Mouse (Mus musculus) CH12.LX (cell line): ENCODE data around the gene Pnpla6. TPM values are rescaled to one million over a fixed set of nuclear protein-coding genes. Genes with fewer than 3 reads are reported as not detected.

Source experiments
- DNase-seq: peaks from one replicate; pipeline ENCODE4 v3.0.0-alpha.2; 2013; ENCODE audit errors: extremely low read depth
- H3K27ac ChIP-seq: 2 replicates; pipeline ENCODE4 v1.5.1; 2012; ENCODE audit warnings: low read depth, mild to moderate bottlenecking, control low read depth, moderate library complexity; ENCODE audit not compliant: insufficient read depth
- H3K27me3 ChIP-seq: replicated peaks from 2 replicates; pipeline ENCODE3; 2012; ENCODE audit warnings: inconsistent platforms
- H3K36me3 ChIP-seq, 2 experiments: replicated peaks in 1 of 2; 2 replicates each; pipeline versions ENCODE3 to v1.6.1; 2012; ENCODE audit warnings: inconsistent platforms in 1 of 2, low read length in 1 of 2, mild to moderate bottlenecking in 1 of 2, mixed read lengths in 1 of 2, moderate library complexity in 1 of 2; ENCODE audit not compliant: control insufficient read depth in 1 of 2, insufficient read depth in 1 of 2
- H3K4me1 ChIP-seq, 2 experiments: 2 replicates each; pipeline ENCODE4 v1.6.1; 2012; ENCODE audit warnings: inconsistent platforms in 1 of 2, moderate library complexity in 1 of 2; ENCODE audit not compliant: insufficient read depth in 2 of 2, control insufficient read depth in 1 of 2
- H3K4me2 ChIP-seq: 2 replicates; pipeline ENCODE4 v1.6.1; 2012; ENCODE audit warnings: low read depth, mild to moderate bottlenecking, control low read depth; ENCODE audit not compliant: poor library complexity, insufficient read depth, severe bottlenecking
- H3K4me3 ChIP-seq, 3 experiments: fragments of 150-350 bp in 1 of 3; sonication (generic) in 1 of 3; replicated peaks in 1 of 3; 2 replicates each; pipeline versions ENCODE3 to v1.5.1; 2011 to 2012; ENCODE audit warnings: low read depth in 2 of 3, low read length in 2 of 3, mild to moderate bottlenecking in 2 of 3, moderate library complexity in 2 of 3, control low read depth in 1 of 3, improper control_type of control experiment in 1 of 3, inconsistent platforms in 1 of 3, mixed read lengths in 1 of 3; ENCODE audit not compliant: poor library complexity in 1 of 3
- H3K79me2 ChIP-seq: replicated peaks from 2 replicates; pipeline ENCODE4 v1.6.1; 2012; ENCODE audit warnings: mild to moderate bottlenecking, moderate library complexity; ENCODE audit not compliant: control insufficient read depth, poor library complexity, insufficient read depth, severe bottlenecking; ENCODE audit errors: extremely low read depth
- H3K9ac ChIP-seq: 2 replicates; pipeline ENCODE4 v1.6.1; 2012; ENCODE audit warnings: low read depth, mild to moderate bottlenecking, control low read depth, moderate library complexity; ENCODE audit not compliant: insufficient read depth
- H3K9me3 ChIP-seq: replicated peaks from 2 replicates; pipeline ENCODE3; 2012; ENCODE audit warnings: low read length, inconsistent platforms, mixed read lengths
- CHD1 ChIP-seq: IDR thresholded peaks from 2 replicates; pipeline ENCODE4 v1.6.1; 2012; ENCODE audit warnings: low read depth, low read length, improper control_type of control experiment, inconsistent platforms
- CTCF ChIP-seq, 2 experiments: IDR thresholded peaks in 1 of 2; conservative IDR thresholded peaks in 1 of 2; 2 replicates each; pipeline ENCODE4 v1.5.1; 2011 to 2012; ENCODE audit warnings: low read depth in 2 of 2, low read length in 2 of 2, improper control_type of control experiment in 1 of 2, inconsistent platforms in 1 of 2, mild to moderate bottlenecking in 1 of 2, moderate library complexity in 1 of 2
- ETS1 ChIP-seq: conservative IDR thresholded peaks from 2 replicates; pipeline ENCODE4 v1.6.1; 2012; ENCODE audit warnings: low read depth, mild to moderate bottlenecking, inconsistent platforms, low read length, improper control_type of control experiment, moderate library complexity
- HCFC1 ChIP-seq: IDR thresholded peaks from 2 replicates; pipeline ENCODE4 v1.6.1; 2012; ENCODE audit warnings: low read depth, mild to moderate bottlenecking, inconsistent platforms, low read length, improper control_type of control experiment
- JUND ChIP-seq: conservative IDR thresholded peaks from 2 replicates; pipeline ENCODE4 v1.6.1; 2011; ENCODE audit warnings: low read depth, low read length, improper control_type of control experiment
- KAT2A ChIP-seq: IDR thresholded peaks from 2 replicates; pipeline ENCODE4 v1.6.1; 2012; ENCODE audit warnings: low read length, improper control_type of control experiment, inconsistent platforms; ENCODE audit not compliant: insufficient replicate concordance
- MEF2A ChIP-seq: IDR thresholded peaks from 2 replicates; pipeline ENCODE4 v1.6.1; 2014; ENCODE audit warnings: low read depth, mild to moderate bottlenecking, inconsistent platforms, low read length, improper control_type of control experiment, borderline replicate concordance
- MXI1 ChIP-seq: IDR thresholded peaks from 2 replicates; pipeline ENCODE4 v1.6.1; 2011; ENCODE audit warnings: mild to moderate bottlenecking, low read depth, low read length, improper control_type of control experiment
- NRF1 ChIP-seq: IDR thresholded peaks from 2 replicates; pipeline ENCODE4 v1.6.1; 2014; ENCODE audit warnings: low read depth, mild to moderate bottlenecking, inconsistent platforms, low read length, improper control_type of control experiment, moderate library complexity
- PAX5 ChIP-seq: IDR thresholded peaks from 2 replicates; pipeline ENCODE4 v1.6.1; 2012; ENCODE audit warnings: low read length, inconsistent platforms, mixed read lengths
- POLR2A ChIP-seq: IDR thresholded peaks from 2 replicates; pipeline ENCODE4 v1.6.1; 2011; ENCODE audit warnings: low read depth, mild to moderate bottlenecking, improper control_type of control experiment, low read length
- POLR2AphosphoS2 ChIP-seq: IDR thresholded peaks from 2 replicates; pipeline ENCODE4 v1.6.1; 2011; ENCODE audit warnings: low read depth, low read length, improper control_type of control experiment
- RAD21 ChIP-seq: IDR thresholded peaks from 2 replicates; pipeline ENCODE4 v1.6.1; 2011; ENCODE audit warnings: low read depth, mild to moderate bottlenecking, low read length, improper control_type of control experiment, moderate library complexity
- SIN3A ChIP-seq: IDR thresholded peaks from 2 replicates; pipeline ENCODE4 v1.6.1; 2012; ENCODE audit warnings: low read length, improper control_type of control experiment, inconsistent platforms
- UBTF ChIP-seq: IDR thresholded peaks from 2 replicates; pipeline ENCODE4 v1.6.1; 2012; ENCODE audit warnings: low read depth, mild to moderate bottlenecking, inconsistent platforms, low read length, improper control_type of control experiment, moderate library complexity
- USF2 ChIP-seq: conservative IDR thresholded peaks from 2 replicates; pipeline ENCODE4 v1.6.1; 2011; ENCODE audit warnings: low read depth, low read length, improper control_type of control experiment
- ZC3H11A ChIP-seq: IDR thresholded peaks from 2 replicates; pipeline ENCODE4 v1.6.1; 2012; ENCODE audit warnings: low read depth, mild to moderate bottlenecking, inconsistent platforms, low read length, improper control_type of control experiment
- ZNF384 ChIP-seq: IDR thresholded peaks from 2 replicates; pipeline ENCODE4 v1.6.1; 2012; ENCODE audit warnings: low read depth, low read length, improper control_type of control experiment, inconsistent platforms
- dilution Hi-C: fragments of 300-500 bp; cut with MboI; formaldehyde crosslinking; loops from 2 replicates; pipeline ENCODE4 v1.14.3; 2020; ENCODE audit warnings: low sequenced_read_pairs; ENCODE audit not compliant: extremely low pct_unique_long_range_greater_than_20kb, extremely low pct_ligation_motif_present
- in situ Hi-C: fragments of 300-500 bp; cut with MboI; formaldehyde crosslinking; loops from 3 replicates; pipeline ENCODE4 v1.14.3; 2019; ENCODE audit warnings: low sequenced_read_pairs, low pct_ligation_motif_present, low pct_unique_long_range_greater_than_20kb, mixed read lengths
- polyA plus RNA-seq: library from polyadenylated mRNA; unstranded; fragments of >175 nt; gene quantifications from 2 replicates; pipeline ENCODE4 v1.2.1, GENCODE M21; 2012; ENCODE audit warnings: low read depth; ENCODE audit not compliant: insufficient read length
- total RNA-seq, 2 experiments: library from RNA; depleted of rRNA; stranded (reverse); fragments of 300-350 nt in 1 of 2; fragments of >200 nt in 1 of 2; gene quantifications; 2 replicates each; pipeline ENCODE4 v1.2.3; 2012 to 2014

Gene Pnpla6
- total and polyA plus RNA-seq, 3 experiments = 12.5 to 39.8 (median 29.6) TPM

GRCm38 (mm10) chr8:3536053-3536841 is 21.1 kb downstream of the Pnpla6 start:
- H3K36me3 ChIP-seq = peaks cover 77 to 95% of the 10 kb centered on the region in 2 experiments
- no peak overlapping the region for H3K9ac ChIP-seq
- TF ChIP-seq MXI1 = no peak
- no peak for TF ChIP-seq POLR2AphosphoS2
- TF ChIP-seq, all 38 proteins: peak for 0
- Histone ChIP-seq H3K4me2 (no peak overlapping the region), H3K4me3 (no peak overlapping the region), H3K27ac (no peak overlapping the region), H3K9me3 (no peaks in the 10 kb centered on the region), H3K27me3 (no peaks in the 10 kb centered on the region), H3K4me1 (peaks cover 0 to 9% of the 10 kb centered on the region in 2 experiments; a peak in 2 of 4 replicates), H3K79me2 (no peaks in the 10 kb centered on the region)
- in situ Hi-C loops = no loop called here
- dilution Hi-C loops = no loop called here
- DNase-seq = peak; percentile 54

GRCm38 (mm10) chr8:3536940-3537339 is 21.8 kb downstream of the Pnpla6 start:
- Histone ChIP-seq H3K79me2 (no peaks in the 10 kb centered on the region), H3K9me3 (no peaks in the 10 kb centered on the region), H3K4me3 (no peak overlapping the region), H3K4me1 (peaks cover 0 to 9% of the 10 kb centered on the region in 2 experiments; a peak in 1 of 4 replicates), H3K27ac (no peak overlapping the region), H3K9ac (no peak overlapping the region), H3K27me3 (no peaks in the 10 kb centered on the region), H3K4me2 (no peak overlapping the region), H3K36me3 (peaks cover 76 to 95% of the 10 kb centered on the region in 2 experiments)
- DNase-seq = no peak
- dilution Hi-C loops (no loop called here), in situ Hi-C loops (no loop called here)
- TF ChIP-seq USF2 = no peak

- dilution Hi-C loops = no loop called here
- Histone ChIP-seq H3K27ac (no peak overlapping the region), H3K9ac (no peak overlapping the region), H3K79me2 (no peaks in the 10 kb centered on the region), H3K4me2 (no peak overlapping the region), H3K36me3 (peaks cover 74 to 93% of the 10 kb centered on the region in 2 experiments), H3K4me1 (peaks cover 0 to 9% of the 10 kb centered on the region in 2 experiments; a peak in 1 of 4 replicates), H3K27me3 (no peaks in the 10 kb centered on the region), H3K4me3 (no peak overlapping the region), H3K9me3 (no peaks in the 10 kb centered on the region)
- no peak for DNase-seq
- in situ Hi-C loops = no loop called here
- TF ChIP-seq CTCF (conservative IDR thresholded peaks at IDR 0.05 in 1 of 2, IDR thresholded peaks at IDR 0.05 in 1 of 2; ENCODE audit: low read depth in 2 of 2, low read length in 2 of 2) = no peak
- no peak for TF ChIP-seq PAX5
Measured at GRCm38 (mm10) chr8:3537666-3538065, 22.5 kb downstream of the Pnpla6 start.

- Histone ChIP-seq H3K4me2 (no peak overlapping the region), H3K4me3 (no peak overlapping the region), H3K27ac (no peak overlapping the region), H3K36me3 (peaks cover 79 to 94% of the 10 kb centered on the region in 2 experiments), H3K9me3 (no peaks in the 10 kb centered on the region), H3K27me3 (no peaks in the 10 kb centered on the region), H3K79me2 (no peaks in the 10 kb centered on the region), H3K4me1 (peaks cover 0 to 9% of the 10 kb centered on the region in 2 experiments; a peak in 1 of 4 replicates), H3K9ac (no peak overlapping the region)
- in situ Hi-C loops = no loop called here
- dilution Hi-C loops = no loop called here
- DNase-seq = no peak
- no peak for TF ChIP-seq RAD21
- no peak for TF ChIP-seq UBTF
- no peak for TF ChIP-seq MEF2A
- TF ChIP-seq SIN3A = no peak
- TF ChIP-seq NRF1 = no peak
- TF ChIP-seq ZC3H11A = no peak
- no peak for TF ChIP-seq KAT2A
- TF ChIP-seq JUND = no peak
- TF ChIP-seq HCFC1 = no peak
- no peak for TF ChIP-seq ETS1
- no peak for TF ChIP-seq USF2
- TF ChIP-seq ZNF384 = no peak
- TF ChIP-seq CHD1 = no peak
- no peak for TF ChIP-seq POLR2A
- TF ChIP-seq POLR2AphosphoS2 = no peak
Measured at GRCm38 (mm10) chr8:3539146-3539545, 24.0 kb downstream of the Pnpla6 start.
